Mouse (Mus musculus): ENCODE measurements around the gene Chka.

Gene Chka

GRCm38 (mm10) chr19:3846676-3847604 lies 4.6 kb upstream of the Chka start:
- DNase-seq (ENCODE audit: low spot score): no peak

GRCm38 (mm10) chr19:3847711-3848110 lies 3.9 kb upstream of the Chka start:
- DNase-seq (ENCODE audit: low spot score): no peak

GRCm38 (mm10) chr19:3848207-3848808 lies 3.3 kb upstream of the Chka start:
- DNase-seq (ENCODE audit: low spot score): no peak

- DNase-seq (ENCODE audit: low spot score): no peak
Observed at GRCm38 (mm10) chr19:3849251-3849650, 2.3 kb upstream of the Chka start.

- DNase-seq (ENCODE audit: low spot score): no peak
Observed at GRCm38 (mm10) chr19:3850076-3850475, 1.5 kb upstream of the Chka start.

- DNase-seq (ENCODE audit: low spot score): peak; percentile 68
Observed at GRCm38 (mm10) chr19:3850847-3851469, 615 bp upstream of the Chka start.

- peak; percentile 53 for DNase-seq (ENCODE audit: low spot score)
Observed at GRCm38 (mm10) chr19:3851979-3852681, 557 bp downstream of the Chka start.

GRCm38 (mm10) chr19:3853121-3853520 lies 1.5 kb downstream of the Chka start:
- no peak for DNase-seq (ENCODE audit: low spot score)

- no peak for DNase-seq (ENCODE audit: low spot score)
Observed at GRCm38 (mm10) chr19:3853891-3854290, 2.3 kb downstream of the Chka start.

GRCm38 (mm10) chr19:3855091-3855490 lies 3.5 kb downstream of the Chka start:
- DNase-seq (ENCODE audit: low spot score): peak; percentile 35

GRCm38 (mm10) chr19:3855601-3856000 lies 4.0 kb downstream of the Chka start:
- DNase-seq (ENCODE audit: low spot score): no peak

GRCm38 (mm10) chr19:3857220-3857619 lies 5.6 kb downstream of the Chka start:
- no peak for DNase-seq (ENCODE audit: low spot score)

- DNase-seq (ENCODE audit: low spot score): no peak
Observed at GRCm38 (mm10) chr19:3862713-3863112, 11.1 kb downstream of the Chka start.

GRCm38 (mm10) chr19:3864960-3865359 lies 13.4 kb downstream of the Chka start:
- DNase-seq (ENCODE audit: low spot score): no peak

GRCm38 (mm10) chr19:3868290-3868689 lies 16.7 kb downstream of the Chka start:
- DNase-seq (ENCODE audit: low spot score): no peak

GRCm38 (mm10) chr19:3871468-3871867 lies 19.9 kb downstream of the Chka start:
- DNase-seq (ENCODE audit: low spot score): no peak

- no peak for DNase-seq (ENCODE audit: low spot score)
Observed at GRCm38 (mm10) chr19:3872373-3872772, 20.8 kb downstream of the Chka start.

GRCm38 (mm10) chr19:3875045-3875444 lies 23.5 kb downstream of the Chka start:
- peak; percentile 29 for DNase-seq (ENCODE audit: low spot score)

- no peak for DNase-seq (ENCODE audit: low spot score)
Observed at GRCm38 (mm10) chr19:3880054-3880848, 28.7 kb downstream of the Chka start.

- no peak for DNase-seq (ENCODE audit: low spot score)
Observed at GRCm38 (mm10) chr19:3882214-3882613, 30.6 kb downstream of the Chka start.

GRCm38 (mm10) chr19:3884325-3884990 lies 32.9 kb downstream of the Chka start:
- no peak for DNase-seq (ENCODE audit: low spot score)
